Mouse (Mus musculus): ENCODE measurements around the gene Adrm1. TPM values are rescaled to one million over a fixed set of nuclear protein-coding genes. Genes with fewer than 3 reads are reported as not detected.

Adrm1 gene
- total and polyA plus RNA-seq, 2 experiments, result 30.7 to 107 TPM

- Histone ChIP-seq H3K27ac (replicated peaks; ENCODE audit: insufficient read depth, low read depth, low read length) (no peak overlapping the region), H3K36me3 (ENCODE audit: control insufficient read depth, insufficient read depth, low read length) (peaks cover 11% of the 10 kb centered on the region), H3K79me2 (ENCODE audit: control insufficient read depth, insufficient read depth, low read length) (peaks cover 19% of the 10 kb centered on the region; the same call in 1 of the 2 replicates), H3K9ac (ENCODE audit: low read depth, low read length) (no peak overlapping the region), H3K4me1 (ENCODE audit: control insufficient read depth, insufficient read depth, low read length) (peaks cover 2% of the 10 kb centered on the region), H3K27me3 (ENCODE audit: control insufficient read depth, insufficient read depth, low read length) (no peaks in the 10 kb centered on the region), H3K4me3 (ENCODE audit: insufficient read depth, low read depth, low read length) (no peak overlapping the region)
- no peak for DNase-seq (ENCODE audit: extremely low read depth, low read depth, low spot score)
- 85% methylated on average over 5 of the region's 5 CpGs for WGBS
- no peak for TF ChIP-seq CTCF (IDR thresholded peaks at IDR 0.05; ENCODE audit: low read depth, low read length)
- TF ChIP-seq POLR2A (IDR thresholded peaks at IDR 0.05; ENCODE audit: extremely low read depth, insufficient read depth, low read length), result no peak
Measured at GRCm38 (mm10) chr2:180135414-180135813, 35.9 kb upstream of the Adrm1 start.

GRCm38 (mm10) chr2:180146091-180146490 is 25.2 kb upstream of the Adrm1 start:
- TF ChIP-seq POLR2A (IDR thresholded peaks at IDR 0.05; ENCODE audit: extremely low read depth, insufficient read depth, low read length) (no peak), CTCF (IDR thresholded peaks at IDR 0.05; ENCODE audit: low read depth, low read length) (no peak)
- Histone ChIP-seq H3K36me3 (ENCODE audit: control insufficient read depth, insufficient read depth, low read length) (peaks cover 48% of the 10 kb centered on the region), H3K27me3 (ENCODE audit: control insufficient read depth, insufficient read depth, low read length) (no peaks in the 10 kb centered on the region), H3K9ac (ENCODE audit: low read depth, low read length) (no peak overlapping the region), H3K4me1 (ENCODE audit: control insufficient read depth, insufficient read depth, low read length) (no peaks in the 10 kb centered on the region), H3K4me3 (ENCODE audit: insufficient read depth, low read depth, low read length) (no peak overlapping the region), H3K79me2 (ENCODE audit: control insufficient read depth, insufficient read depth, low read length) (no peaks in the 10 kb centered on the region), H3K27ac (replicated peaks; ENCODE audit: insufficient read depth, low read depth, low read length) (no peak overlapping the region)
- no peak for DNase-seq (ENCODE audit: extremely low read depth, low read depth, low spot score)
- 99% methylated on average over 2 of the region's 2 CpGs for WGBS

GRCm38 (mm10) chr2:180147379-180147778 is 23.9 kb upstream of the Adrm1 start:
- Histone ChIP-seq H3K4me3 (ENCODE audit: insufficient read depth, low read depth, low read length) (no peak overlapping the region), H3K4me1 (ENCODE audit: control insufficient read depth, insufficient read depth, low read length) (peaks cover 2% of the 10 kb centered on the region), H3K79me2 (ENCODE audit: control insufficient read depth, insufficient read depth, low read length) (no peaks in the 10 kb centered on the region), H3K36me3 (ENCODE audit: control insufficient read depth, insufficient read depth, low read length) (peaks cover 46% of the 10 kb centered on the region), H3K27ac (replicated peaks; ENCODE audit: insufficient read depth, low read depth, low read length) (no peak overlapping the region), H3K9ac (ENCODE audit: low read depth, low read length) (no peak overlapping the region), H3K27me3 (ENCODE audit: control insufficient read depth, insufficient read depth, low read length) (no peaks in the 10 kb centered on the region)
- 92% methylated on average over 6 of the region's 6 CpGs for WGBS
- TF ChIP-seq CTCF (IDR thresholded peaks at IDR 0.05; ENCODE audit: low read depth, low read length) (no peak), POLR2A (IDR thresholded peaks at IDR 0.05; ENCODE audit: extremely low read depth, insufficient read depth, low read length) (no peak)
- no peak for DNase-seq (ENCODE audit: extremely low read depth, low read depth, low spot score)

- no peak for DNase-seq (ENCODE audit: extremely low read depth, low read depth, low spot score)
- 84% methylated on average over 9 of the region's 9 CpGs for WGBS
- Histone ChIP-seq H3K27me3 (ENCODE audit: control insufficient read depth, insufficient read depth, low read length) (no peaks in the 10 kb centered on the region), H3K4me1 (ENCODE audit: control insufficient read depth, insufficient read depth, low read length) (peaks cover 2% of the 10 kb centered on the region), H3K79me2 (ENCODE audit: control insufficient read depth, insufficient read depth, low read length) (no peaks in the 10 kb centered on the region), H3K36me3 (ENCODE audit: control insufficient read depth, insufficient read depth, low read length) (peaks cover 51% of the 10 kb centered on the region), H3K27ac (replicated peaks; ENCODE audit: insufficient read depth, low read depth, low read length) (no peak overlapping the region), H3K9ac (ENCODE audit: low read depth, low read length) (no peak overlapping the region), H3K4me3 (ENCODE audit: insufficient read depth, low read depth, low read length) (no peak overlapping the region)
- TF ChIP-seq CTCF (IDR thresholded peaks at IDR 0.05; ENCODE audit: low read depth, low read length), result no peak
- no peak for TF ChIP-seq POLR2A (IDR thresholded peaks at IDR 0.05; ENCODE audit: extremely low read depth, insufficient read depth, low read length)
Measured at GRCm38 (mm10) chr2:180148551-180148950, 22.7 kb upstream of the Adrm1 start.

- DNase-seq (ENCODE audit: extremely low read depth, low read depth, low spot score), result no peak
- no peaks in the 10 kb centered on the region for H3K79me2 ChIP-seq (ENCODE audit: control insufficient read depth, insufficient read depth, low read length)
- H3K4me3 ChIP-seq (ENCODE audit: insufficient read depth, low read depth, low read length), result no peak overlapping the region
- no peak overlapping the region for H3K9ac ChIP-seq (ENCODE audit: low read depth, low read length)
- no peaks in the 10 kb centered on the region for H3K27me3 ChIP-seq (ENCODE audit: control insufficient read depth, insufficient read depth, low read length)
- TF ChIP-seq CTCF (IDR thresholded peaks at IDR 0.05; ENCODE audit: low read depth, low read length) (no peak), POLR2A (IDR thresholded peaks at IDR 0.05; ENCODE audit: extremely low read depth, insufficient read depth, low read length) (no peak)
- no peak overlapping the region for H3K27ac ChIP-seq (replicated peaks; ENCODE audit: insufficient read depth, low read depth, low read length)
- peaks cover 43% of the 10 kb centered on the region; the same call in 1 of the 2 replicates for H3K36me3 ChIP-seq (ENCODE audit: control insufficient read depth, insufficient read depth, low read length)
- peaks cover 2% of the 10 kb centered on the region for H3K4me1 ChIP-seq (ENCODE audit: control insufficient read depth, insufficient read depth, low read length)
- 91% methylated on average over 3 of the region's 3 CpGs for WGBS
Measured at GRCm38 (mm10) chr2:180154796-180155195, 16.5 kb upstream of the Adrm1 start.

- 93% methylated on average over 3 of the region's 3 CpGs for WGBS
- Histone ChIP-seq H3K4me1 (ENCODE audit: control insufficient read depth, insufficient read depth, low read length) (no peaks in the 10 kb centered on the region), H3K36me3 (ENCODE audit: control insufficient read depth, insufficient read depth, low read length) (peaks cover 51% of the 10 kb centered on the region), H3K27me3 (ENCODE audit: control insufficient read depth, insufficient read depth, low read length) (no peaks in the 10 kb centered on the region), H3K79me2 (ENCODE audit: control insufficient read depth, insufficient read depth, low read length) (no peaks in the 10 kb centered on the region), H3K27ac (replicated peaks; ENCODE audit: insufficient read depth, low read depth, low read length) (no peak overlapping the region), H3K9ac (ENCODE audit: low read depth, low read length) (no peak overlapping the region), H3K4me3 (ENCODE audit: insufficient read depth, low read depth, low read length) (no peak overlapping the region)
- TF ChIP-seq POLR2A (IDR thresholded peaks at IDR 0.05; ENCODE audit: extremely low read depth, insufficient read depth, low read length) (no peak), CTCF (IDR thresholded peaks at IDR 0.05; ENCODE audit: low read depth, low read length) (no peak)
- DNase-seq (ENCODE audit: extremely low read depth, low read depth, low spot score), result no peak
Measured at GRCm38 (mm10) chr2:180158627-180159026, 12.7 kb upstream of the Adrm1 start.

Data from liver, adult 2 months (tissue).